Mouse (Mus musculus) inflammation-experienced regulatory T-cells (primary cell): ENCODE measurements around the gene Cggbp1. TPM values are rescaled to one million over a fixed set of nuclear protein-coding genes. Genes with fewer than 3 reads are reported as not detected.

Source experiments
- polyA plus RNA-seq, 2 experiments: library from polyadenylated mRNA; unstranded; fragments of 100-300 nt; shearing (Covaris generic); gene quantifications; one replicate each; pipeline ENCODE4 v1.2.1; 2017

Cggbp1 gene
- polyA plus RNA-seq: 100 to 1,000 TPM in 1 of 2 experiments, 10 to 100 TPM in 1; 82.2 to 122 TPM

GRCm38 (mm10) chr16:64851563-64852362 lies at the start of gene Cggbp1, which contains the start of gene Zfp654:
Gene Cggbp1 (plus strand): TSS chr16:64851996.
Gene Zfp654 (minus strand): TSS chr16:64851652.

Other genes with a start within 250 kb of the Cggbp1 start
- not detected for gene Csnka2ip, start 249.6 kb upstream of the Cggbp1 start, polyA plus RNA-seq
- gene 4930453N24Rik, start 80.8 kb upstream of the Cggbp1 start, polyA plus RNA-seq: 10 to 100 TPM; 36.0 to 48.6 TPM
- gene Zfp654, start 344 bp upstream of the Cggbp1 start, polyA plus RNA-seq: 10 to 100 TPM; 19.0 to 25.7 TPM